Mouse (Mus musculus): ENCODE data around the gene Zfp687.

Gene Zfp687

GRCm38 (mm10) chr3:94958295-94958694, 57.0 kb downstream of the Zfp687 start:
- DNase-seq: no peak
